Mouse (Mus musculus) kidney, embryonic 14.5 days (tissue): ENCODE results near the gene Map3k1. TPM values are rescaled to one million over a fixed set of nuclear protein-coding genes. Genes with fewer than 3 reads are reported as not detected.
A peak's percentile ranks its signal among the peaks of the same experiment; 100 is the strongest.

Experiments used
- ATAC-seq: fragments of 200-750 bp; cut with Nextera tagmentation; 2 replicates; pipeline ENCODE4 v1.8.0; 2017; ENCODE audit warnings: moderate number of reproducible peaks, mild to moderate bottlenecking, moderate TSS enrichment, moderate library complexity; ENCODE audit not compliant: low FRiP score, low TSS enrichment
- H3K27ac ChIP-seq: fragments of 300-500 bp; sonication (generic); 2 replicates; pipeline ENCODE4 v1.5.1; 2014; ENCODE audit warnings: low read depth, mild to moderate bottlenecking, low read length, moderate library complexity, mixed read lengths
- H3K27me3 ChIP-seq: fragments of 300-500 bp; sonication (generic); 2 replicates; pipeline ENCODE4 v1.6.1; 2014; ENCODE audit warnings: mild to moderate bottlenecking, low read length; ENCODE audit not compliant: control insufficient read depth, insufficient read depth
- H3K36me3 ChIP-seq: fragments of 300-500 bp; sonication (generic); 2 replicates; pipeline ENCODE4 v1.6.1; 2014; ENCODE audit warnings: low read length, mixed read lengths; ENCODE audit not compliant: control insufficient read depth, insufficient read depth
- H3K4me1 ChIP-seq: fragments of 300-500 bp; sonication (generic); 2 replicates; pipeline ENCODE4 v1.6.1; 2014; ENCODE audit warnings: low read length, mixed read lengths; ENCODE audit not compliant: control insufficient read depth, insufficient read depth
- H3K4me2 ChIP-seq: fragments of 300-500 bp; sonication (generic); replicated peaks from 2 replicates; pipeline ENCODE4 v1.6.1; 2014; ENCODE audit warnings: low read depth, mild to moderate bottlenecking, low read length
- H3K4me3 ChIP-seq: fragments of 300-500 bp; sonication (generic); 2 replicates; pipeline ENCODE4 v1.5.1; 2014; ENCODE audit warnings: mild to moderate bottlenecking, low read length
- H3K9ac ChIP-seq: fragments of 300-500 bp; sonication (generic); 2 replicates; pipeline ENCODE4 v1.6.1; 2014; ENCODE audit warnings: low read depth, mild to moderate bottlenecking, low read length, moderate library complexity
- H3K9me3 ChIP-seq: fragments of 300-500 bp; sonication (generic); 2 replicates; pipeline ENCODE4 v1.6.1; 2016; ENCODE audit warnings: low read length; ENCODE audit not compliant: control insufficient read depth
- WGBS: fragments of 180-500 bp; shearing (Covaris S2); extraction: QIAGEN DNeasy Blood & Tissue Kit; methylation state at CpG from one replicate; pipeline ENCODE4 v1.1.7; 2014; 5-methylcytosine and 5-hydroxymethylcytosine counted together
- polyA plus RNA-seq: library from polyadenylated mRNA; unstranded; fragments of >200 nt; fragmentation: Nextera tagmentation; extraction: Ambion mirVana; gene quantifications from 2 replicates; pipeline ENCODE4 v1.2.1, GENCODE M21; 2014

The Map3k1 gene
- polyA plus RNA-seq, 1 experiment from 2014 or later = 38.4 TPM

- Histone ChIP-seq H3K4me1 (peaks cover 55% of the 10 kb centered on the region), H3K27ac (0 out of 2 replicates have a peak overlapping the region, but pooled peaks have one; percentile 30), H3K36me3 (no peaks in the 10 kb centered on the region), H3K27me3 (no peaks in the 10 kb centered on the region), H3K9ac (peak overlapping the region; percentile 18; the same call in 1 of the 2 replicates), H3K9me3 (no peaks in the 10 kb centered on the region), H3K4me2 (peak overlapping the region; percentile 4; the same call in 1 of the 2 replicates), H3K4me3 (no peak overlapping the region)
- WGBS = 23% methylated on average over 9 of the region's 9 CpGs
- peak; percentile 36 for ATAC-seq
Measured at GRCm38 (mm10) chr13:111789420-111790065, 19.2 kb downstream of the Map3k1 start.

GRCm38 (mm10) chr13:111788882-111789281, 19.9 kb downstream of the Map3k1 start:
- Histone ChIP-seq H3K27me3 (no peaks in the 10 kb centered on the region), H3K4me1 (peaks cover 52% of the 10 kb centered on the region), H3K9me3 (no peaks in the 10 kb centered on the region), H3K4me3 (no peak overlapping the region), H3K36me3 (no peaks in the 10 kb centered on the region), H3K27ac (peak overlapping the region; percentile 18; the same call in 1 of the 2 replicates), H3K9ac (no peak overlapping the region), H3K4me2 (no peak overlapping the region)
- 47% methylated on average over 9 of the region's 9 CpGs for WGBS
- peak; percentile 53 for ATAC-seq

- 25% methylated on average over 18 of the region's 18 CpGs for WGBS
- H3K27ac ChIP-seq = no peak overlapping the region
Measured at GRCm38 (mm10) chr13:111787857-111788619, 20.8 kb downstream of the Map3k1 start.

GRCm38 (mm10) chr13:111786584-111786983, 22.2 kb downstream of the Map3k1 start:
- ATAC-seq = no peak
- no peak overlapping the region for H3K27ac ChIP-seq
- H3K36me3 ChIP-seq = 0 out of 2 replicates have a peak, but pooled peaks cover 3% of the 10 kb centered on the region
- 94% methylated on average over 7 of the region's 7 CpGs for WGBS
- no peak overlapping the region for H3K9ac ChIP-seq
- peaks cover 39% of the 10 kb centered on the region for H3K4me1 ChIP-seq
- H3K27me3 ChIP-seq = no peaks in the 10 kb centered on the region
- no peak overlapping the region for H3K4me2 ChIP-seq
- H3K9me3 ChIP-seq = no peaks in the 10 kb centered on the region
- H3K4me3 ChIP-seq = no peak overlapping the region

More at GRCm38 (mm10) chr13:111787857-111788619, 20.8 kb downstream of the Map3k1 start:
- Histone ChIP-seq H3K27me3 (no peaks in the 10 kb centered on the region), H3K4me2 (no peak overlapping the region; the same call in 1 of the 2 replicates), H3K36me3 (no peaks in the 10 kb centered on the region), H3K9ac (no peak overlapping the region), H3K4me3 (no peak overlapping the region), H3K4me1 (peaks cover 52% of the 10 kb centered on the region), H3K9me3 (no peaks in the 10 kb centered on the region)
- peak; percentile 53 for ATAC-seq

GRCm38 (mm10) chr13:111783451-111783850, 25.3 kb downstream of the Map3k1 start:
- H3K27ac ChIP-seq = no peak overlapping the region
- 69% methylated on average over 8 of the region's 8 CpGs for WGBS

GRCm38 (mm10) chr13:111779471-111779870, 29.3 kb downstream of the Map3k1 start:
- Histone ChIP-seq H3K4me1 (peaks cover 10% of the 10 kb centered on the region), H3K9ac (no peak overlapping the region), H3K27ac (no peak overlapping the region), H3K27me3 (no peaks in the 10 kb centered on the region), H3K9me3 (no peaks in the 10 kb centered on the region), H3K36me3 (peaks cover 16% of the 10 kb centered on the region), H3K4me3 (no peak overlapping the region), H3K4me2 (no peak overlapping the region)
- WGBS = 82% methylated on average over 5 of the region's 5 CpGs
- no peak for ATAC-seq

More at GRCm38 (mm10) chr13:111783451-111783850, 25.3 kb downstream of the Map3k1 start:
- H3K36me3 ChIP-seq = 0 out of 2 replicates have a peak, but pooled peaks cover 3% of the 10 kb centered on the region
- no peaks in the 10 kb centered on the region for H3K27me3 ChIP-seq
- no peak overlapping the region for H3K4me3 ChIP-seq
- no peak overlapping the region for H3K9ac ChIP-seq
- no peaks in the 10 kb centered on the region for H3K9me3 ChIP-seq
- H3K4me1 ChIP-seq = peaks cover 15% of the 10 kb centered on the region
- no peak overlapping the region for H3K4me2 ChIP-seq
- ATAC-seq = no peak

- 75% methylated on average over 6 of the region's 6 CpGs for WGBS
- no peak for ATAC-seq
- no peak overlapping the region for H3K4me2 ChIP-seq
- H3K27me3 ChIP-seq = no peaks in the 10 kb centered on the region
- peaks cover 20% of the 10 kb centered on the region for H3K36me3 ChIP-seq
- H3K9ac ChIP-seq = no peak overlapping the region
- no peaks in the 10 kb centered on the region for H3K9me3 ChIP-seq
- H3K4me1 ChIP-seq = peaks cover 8% of the 10 kb centered on the region
- H3K4me3 ChIP-seq = no peak overlapping the region
- H3K27ac ChIP-seq = no peak overlapping the region
Measured at GRCm38 (mm10) chr13:111778606-111779005, 30.2 kb downstream of the Map3k1 start.

- Histone ChIP-seq H3K9ac (no peak overlapping the region), H3K4me3 (no peak overlapping the region), H3K9me3 (no peaks in the 10 kb centered on the region), H3K4me1 (peaks cover 8% of the 10 kb centered on the region), H3K27me3 (no peaks in the 10 kb centered on the region), H3K36me3 (peaks cover 27% of the 10 kb centered on the region), H3K27ac (no peak overlapping the region), H3K4me2 (no peak overlapping the region)
- WGBS = 63% methylated on average over 10 of the region's 10 CpGs
- ATAC-seq = no peak
Measured at GRCm38 (mm10) chr13:111777865-111778264, 30.9 kb downstream of the Map3k1 start.

GRCm38 (mm10) chr13:111777179-111777578, 31.6 kb downstream of the Map3k1 start:
- 65% methylated on average over 7 of the region's 7 CpGs for WGBS
- Histone ChIP-seq H3K9ac (no peak overlapping the region), H3K4me2 (no peak overlapping the region), H3K9me3 (no peaks in the 10 kb centered on the region), H3K27me3 (no peaks in the 10 kb centered on the region), H3K36me3 (peaks cover 30% of the 10 kb centered on the region), H3K27ac (no peak overlapping the region), H3K4me3 (no peak overlapping the region), H3K4me1 (peaks cover 8% of the 10 kb centered on the region)
- ATAC-seq = no peak
